Mouse (Mus musculus) olfactory bulb, adult 2 months (tissue): ENCODE results near the gene Brca1.

Experiments
- CTCF ChIP-seq: fragments of 200-500 bp; IDR thresholded peaks from 2 replicates; pipeline ENCODE4 v1.5.1; 2012; ENCODE audit warnings: low read depth, mild to moderate bottlenecking, low read length, moderate library complexity; ENCODE audit not compliant: insufficient read depth
- POLR2A ChIP-seq: fragments of 200-500 bp; IDR thresholded peaks from 2 replicates; pipeline ENCODE4 v1.6.1; 2012; ENCODE audit warnings: mild to moderate bottlenecking, low read depth, low read length, moderate library complexity; ENCODE audit not compliant: insufficient read depth

- TF ChIP-seq POLR2A: no peak
- no peak for TF ChIP-seq CTCF
Observed at GRCm38 (mm10) chr11:101589989-101590624, 38.4 kb upstream of the Brca1 start.
